Mouse (Mus musculus) midbrain, embryonic 12.5 days (tissue): ENCODE measurements around the gene Myo9b. TPM values are rescaled to one million over a fixed set of nuclear protein-coding genes. Genes with fewer than 3 reads are reported as not detected.
"Not testable (repeated sequence)": the region's sequence is repeated elsewhere in the genome, so short reads cannot be mapped to it uniquely, and the experiment has no call there.

Source experiments
- ATAC-seq: fragments of 200-750 bp; cut with Nextera tagmentation; 2 replicates; pipeline ENCODE4 v1.8.0; 2017; ENCODE audit warnings: low read depth, moderate TSS enrichment, moderate library complexity; ENCODE audit not compliant: low FRiP score
- H3K27ac ChIP-seq: fragments of 300-500 bp; sonication (generic); replicated peaks from 2 replicates; pipeline ENCODE4 v1.5.1; 2016; ENCODE audit warnings: mild to moderate bottlenecking
- H3K27me3 ChIP-seq: fragments of 300-500 bp; sonication (generic); 2 replicates; pipeline ENCODE4 v1.6.1; 2016; ENCODE audit warnings: mild to moderate bottlenecking
- H3K36me3 ChIP-seq: fragments of 300-500 bp; sonication (generic); 2 replicates; pipeline ENCODE4 v1.6.1; 2016
- H3K4me1 ChIP-seq: fragments of 300-500 bp; sonication (generic); 2 replicates; pipeline ENCODE4 v1.6.1; 2016
- H3K4me2 ChIP-seq: fragments of 300-500 bp; sonication (generic); replicated peaks from 2 replicates; pipeline ENCODE4 v1.6.1; 2016; ENCODE audit warnings: mild to moderate bottlenecking, moderate library complexity
- H3K4me3 ChIP-seq: fragments of 300-500 bp; sonication (generic); 2 replicates; pipeline ENCODE4 v1.5.1; 2016; ENCODE audit warnings: mild to moderate bottlenecking
- H3K9ac ChIP-seq: fragments of 300-500 bp; sonication (generic); replicated peaks from 2 replicates; pipeline ENCODE4 v1.6.1; 2016; ENCODE audit warnings: mild to moderate bottlenecking, moderate library complexity
- H3K9me3 ChIP-seq: fragments of 300-500 bp; sonication (generic); 2 replicates; pipeline ENCODE4 v1.6.1; 2016; ENCODE audit warnings: mild to moderate bottlenecking
- WGBS: fragments of 180-500 bp; shearing (Covaris S2); methylation state at CpG from one replicate; pipeline ENCODE4 v1.1.7; 2016; 5-methylcytosine and 5-hydroxymethylcytosine counted together
- polyA plus RNA-seq: library from polyadenylated mRNA; unstranded; fragments of >200 nt; fragmentation: Nextera tagmentation; extraction: Ambion mirVana; gene quantifications from 2 replicates; pipeline ENCODE4 v1.2.1, GENCODE M21; 2016

Gene Myo9b
- polyA plus RNA-seq, 1 experiment from 2014 or later = 28.1 TPM

DNA sequence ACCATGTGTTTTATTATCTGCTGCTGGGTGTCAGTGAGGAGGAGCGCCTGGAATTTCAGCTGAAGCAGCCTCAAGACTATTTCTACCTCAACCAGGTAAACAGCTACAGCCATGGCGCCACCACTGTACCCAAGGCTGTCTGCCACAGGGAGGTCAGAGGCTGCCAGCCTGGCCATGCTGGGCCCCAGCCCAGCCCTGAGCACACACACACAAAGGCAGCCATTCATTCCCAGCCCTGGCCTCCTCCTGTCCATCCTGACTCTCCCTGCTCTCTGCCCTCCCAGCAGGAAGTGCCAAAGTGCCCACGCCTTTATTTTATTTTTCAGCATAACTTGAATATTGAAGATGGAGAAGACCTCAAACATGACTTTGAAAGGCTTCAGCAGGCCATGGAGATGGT, 50.4 kb downstream of the Myo9b start:
- 93% methylated on average over 3 of the region's 3 CpGs for WGBS
- H3K36me3 ChIP-seq = peaks cover 56% of the 10 kb centered on the region

DNA sequence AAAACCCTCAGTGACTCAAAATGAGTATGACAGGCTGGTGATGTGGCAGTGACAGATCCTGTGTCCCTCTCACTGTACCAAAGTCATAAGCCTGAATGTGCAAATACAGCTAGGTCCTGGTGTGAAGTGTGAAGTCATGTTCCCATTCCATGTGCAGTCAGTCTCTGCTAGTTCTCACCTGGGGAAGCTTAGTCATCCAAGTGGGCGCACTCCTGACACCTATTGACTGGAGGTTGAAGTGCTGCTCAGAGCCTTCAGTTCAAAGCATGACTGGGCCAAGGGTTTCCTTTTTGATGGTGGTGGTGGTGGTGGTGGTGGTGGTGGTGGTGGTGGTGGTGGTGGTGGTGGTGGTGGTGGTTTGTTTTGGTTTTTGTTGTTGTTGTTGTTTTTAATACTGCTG, 52.3 kb downstream of the Myo9b start:
- Histone ChIP-seq H3K27me3 (no peaks in the 10 kb centered on the region), H3K4me3 (no peak overlapping the region), H3K9me3 (no peaks in the 10 kb centered on the region), H3K4me1 (no peaks in the 10 kb centered on the region), H3K27ac (no peak overlapping the region), H3K4me2 (no peak overlapping the region), H3K36me3 (peaks cover 71% of the 10 kb centered on the region), H3K9ac (no peak overlapping the region)
- ATAC-seq = no peak
- WGBS = 100% methylated on average over 1 of the region's 1 CpGs

More for the DNA sequence above, 50.4 kb downstream of the Myo9b start:
- Histone ChIP-seq H3K9me3 (no peaks in the 10 kb centered on the region), H3K4me1 (no peaks in the 10 kb centered on the region), H3K27me3 (no peaks in the 10 kb centered on the region), H3K9ac (no peak overlapping the region), H3K27ac (no peak overlapping the region), H3K4me3 (no peak overlapping the region), H3K4me2 (no peak overlapping the region)
- ATAC-seq = no peak

DNA sequence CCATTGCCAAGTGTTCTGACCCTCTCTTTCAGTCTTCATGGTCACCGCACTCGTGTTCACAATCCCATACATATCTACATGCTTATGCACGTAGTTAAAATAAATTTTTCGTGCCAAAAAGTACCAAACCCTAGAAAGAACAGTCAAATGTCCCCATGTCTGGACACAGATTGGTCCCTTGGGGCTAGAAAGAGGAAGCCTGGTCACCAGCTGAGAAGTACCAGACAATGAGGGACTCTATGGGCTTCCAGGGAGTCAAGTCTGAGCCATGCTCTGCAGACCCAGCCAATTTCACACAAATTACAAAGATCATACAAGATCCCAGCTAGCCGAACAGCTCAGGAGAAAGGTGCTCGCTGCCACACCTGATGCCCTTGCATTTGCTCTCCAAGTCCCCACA, 65.3 kb downstream of the Myo9b start:
- 94% methylated on average over 6 of the region's 6 CpGs for WGBS
- not testable (repeated sequence) for H3K9me3 ChIP-seq, H3K27me3 ChIP-seq, H3K4me1 ChIP-seq, H3K4me2 ChIP-seq, H3K4me3 ChIP-seq, ATAC-seq, H3K27ac ChIP-seq, H3K9ac ChIP-seq
- H3K36me3 ChIP-seq = peaks cover 55% of the 10 kb centered on the region

DNA sequence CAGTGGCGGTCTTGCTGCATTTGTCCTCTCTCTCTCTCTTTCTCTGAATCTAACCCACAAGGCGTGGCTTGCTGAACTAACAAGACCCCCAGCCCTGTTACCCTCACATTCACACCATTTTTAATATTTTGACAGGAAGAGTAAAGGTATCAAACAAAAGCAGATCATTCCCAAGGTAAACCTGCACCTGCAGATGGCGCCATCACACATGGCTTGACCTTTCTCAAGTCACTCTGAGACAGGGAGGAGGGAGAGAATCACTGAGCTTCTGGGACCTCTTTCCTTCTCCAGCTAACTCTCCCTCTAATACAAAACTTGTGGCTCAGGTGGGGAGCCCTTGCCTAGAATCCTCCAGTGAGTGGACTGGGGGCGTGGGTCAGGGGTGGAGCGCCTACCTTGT, 68.1 kb downstream of the Myo9b start:
- H3K36me3 ChIP-seq = peaks cover 64% of the 10 kb centered on the region

DNA sequence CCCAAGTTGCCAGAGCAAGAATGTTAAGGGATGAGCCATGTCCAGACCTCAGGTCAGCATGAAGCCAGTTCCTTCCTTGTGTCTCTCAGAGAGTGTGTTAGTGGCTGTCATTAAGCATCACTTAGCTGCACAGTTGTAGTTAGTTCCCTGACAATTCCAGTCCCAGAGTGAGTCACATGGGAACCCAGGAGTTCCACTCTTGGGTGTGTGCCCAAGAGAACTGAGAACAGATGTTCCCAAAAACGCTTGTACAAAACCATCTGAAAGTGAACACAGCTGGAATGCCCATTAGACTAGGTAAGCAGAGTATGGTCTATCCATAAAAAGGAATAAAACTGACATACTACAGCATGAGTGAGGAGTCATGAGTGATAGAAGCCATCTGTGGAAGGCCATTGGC, 74.1 kb downstream of the Myo9b start:
- H3K4me2 ChIP-seq = no peak overlapping the region
- no peaks in the 10 kb centered on the region for H3K9me3 ChIP-seq
- no peak overlapping the region for H3K27ac ChIP-seq
- H3K27me3 ChIP-seq = no peaks in the 10 kb centered on the region
- H3K36me3 ChIP-seq = peaks cover 88% of the 10 kb centered on the region
- 84% methylated on average over 1 of the region's 1 CpGs for WGBS
- no peaks in the 10 kb centered on the region for H3K4me1 ChIP-seq
- ATAC-seq = no peak
- no peak overlapping the region for H3K9ac ChIP-seq
- no peak overlapping the region for H3K4me3 ChIP-seq

More for the DNA sequence above, 68.1 kb downstream of the Myo9b start:
- Histone ChIP-seq H3K27ac (no peak overlapping the region), H3K9me3 (no peaks in the 10 kb centered on the region), H3K27me3 (no peaks in the 10 kb centered on the region), H3K4me2 (no peak overlapping the region), H3K9ac (no peak overlapping the region), H3K4me3 (no peak overlapping the region), H3K4me1 (no peaks in the 10 kb centered on the region)
- peak; percentile 27; the same call in 1 of the 2 replicates for ATAC-seq
- 80% methylated on average over 5 of the region's 5 CpGs for WGBS

DNA sequence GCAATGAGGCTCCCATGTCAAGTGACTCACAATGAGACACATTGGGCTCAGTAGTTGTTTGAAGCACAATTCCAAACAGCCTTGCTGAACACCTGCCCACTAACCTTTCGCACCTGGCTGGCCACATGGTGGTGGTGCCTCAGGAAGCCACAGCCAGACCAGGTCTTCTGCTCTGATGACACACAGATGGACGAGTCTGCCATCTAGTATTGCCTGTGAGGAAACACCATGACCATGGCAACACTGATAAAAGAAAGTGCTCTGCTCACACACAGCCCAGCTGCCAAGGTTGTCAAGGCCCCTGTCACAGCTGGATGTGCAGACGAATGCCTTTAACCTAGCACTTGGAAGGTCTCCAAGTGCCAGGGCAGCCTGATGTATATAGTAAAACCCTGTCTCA, 78.6 kb downstream of the Myo9b start:
- no peak overlapping the region for H3K27ac ChIP-seq
- H3K27me3 ChIP-seq = no peaks in the 10 kb centered on the region
- H3K4me1 ChIP-seq = no peaks in the 10 kb centered on the region
- H3K9ac ChIP-seq = no peak overlapping the region
- no peaks in the 10 kb centered on the region for H3K9me3 ChIP-seq
- peaks cover 97% of the 10 kb centered on the region for H3K36me3 ChIP-seq
- no peak overlapping the region for H3K4me3 ChIP-seq
- 81% methylated on average over 3 of the region's 3 CpGs for WGBS
- ATAC-seq = no peak
- H3K4me2 ChIP-seq = no peak overlapping the region

DNA sequence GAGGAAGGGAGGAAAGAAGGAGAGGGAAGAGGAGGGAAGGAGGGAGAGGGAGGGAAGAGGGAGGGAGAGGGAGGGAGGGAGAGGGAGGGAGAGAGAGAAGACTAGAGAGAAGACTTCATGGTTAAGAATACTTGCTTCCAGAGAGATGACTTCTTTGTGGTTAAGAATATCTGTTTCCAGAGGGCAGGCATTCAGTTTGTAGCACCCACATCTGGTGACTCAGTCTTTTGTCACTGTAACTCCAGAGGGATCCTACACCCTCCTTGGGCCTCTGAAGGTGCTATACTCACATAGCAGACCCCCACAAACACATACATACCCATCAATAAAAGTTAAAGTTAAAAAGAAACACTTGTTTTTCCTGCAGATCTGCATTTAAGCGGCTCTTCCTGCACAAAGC, 79.0 kb downstream of the Myo9b start:
- Histone ChIP-seq H3K4me3 (no peak overlapping the region), H3K36me3 (peaks cover 97% of the 10 kb centered on the region), H3K27me3 (no peaks in the 10 kb centered on the region), H3K9me3 (no peaks in the 10 kb centered on the region), H3K27ac (no peak overlapping the region), H3K9ac (no peak overlapping the region), H3K4me2 (no peak overlapping the region), H3K4me1 (no peaks in the 10 kb centered on the region)
- ATAC-seq = no peak
- 92% methylated on average over 1 of the region's 1 CpGs for WGBS

DNA sequence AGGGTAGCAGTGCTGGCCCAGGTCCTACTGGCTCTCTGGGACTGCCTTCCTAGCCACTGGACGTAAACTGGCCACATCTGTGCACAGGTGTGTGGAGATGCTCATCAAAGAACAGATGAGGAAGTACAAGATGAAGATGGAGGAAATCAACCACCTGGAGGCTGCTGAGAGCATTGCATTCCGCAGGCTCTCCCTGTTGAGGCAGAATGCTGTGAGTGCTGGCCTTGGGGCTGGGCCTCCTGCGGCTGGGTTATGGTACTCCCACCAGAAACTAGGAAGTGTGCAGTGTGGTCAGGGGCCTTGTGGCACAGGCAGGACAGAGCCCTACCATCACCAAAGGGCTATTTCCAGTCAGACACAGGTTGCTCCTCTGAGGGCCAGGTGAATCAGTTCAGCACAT, 85.5 kb downstream of the Myo9b start:
- Histone ChIP-seq H3K4me3 (no peak overlapping the region), H3K27me3 (no peaks in the 10 kb centered on the region), H3K9ac (no peak overlapping the region), H3K4me2 (no peak overlapping the region), H3K9me3 (no peaks in the 10 kb centered on the region), H3K27ac (no peak overlapping the region), H3K4me1 (no peaks in the 10 kb centered on the region), H3K36me3 (peaks cover 85% of the 10 kb centered on the region)
- ATAC-seq = no peak
- 70% methylated on average over 3 of the region's 3 CpGs for whole genome bisulfite sequencing

DNA sequence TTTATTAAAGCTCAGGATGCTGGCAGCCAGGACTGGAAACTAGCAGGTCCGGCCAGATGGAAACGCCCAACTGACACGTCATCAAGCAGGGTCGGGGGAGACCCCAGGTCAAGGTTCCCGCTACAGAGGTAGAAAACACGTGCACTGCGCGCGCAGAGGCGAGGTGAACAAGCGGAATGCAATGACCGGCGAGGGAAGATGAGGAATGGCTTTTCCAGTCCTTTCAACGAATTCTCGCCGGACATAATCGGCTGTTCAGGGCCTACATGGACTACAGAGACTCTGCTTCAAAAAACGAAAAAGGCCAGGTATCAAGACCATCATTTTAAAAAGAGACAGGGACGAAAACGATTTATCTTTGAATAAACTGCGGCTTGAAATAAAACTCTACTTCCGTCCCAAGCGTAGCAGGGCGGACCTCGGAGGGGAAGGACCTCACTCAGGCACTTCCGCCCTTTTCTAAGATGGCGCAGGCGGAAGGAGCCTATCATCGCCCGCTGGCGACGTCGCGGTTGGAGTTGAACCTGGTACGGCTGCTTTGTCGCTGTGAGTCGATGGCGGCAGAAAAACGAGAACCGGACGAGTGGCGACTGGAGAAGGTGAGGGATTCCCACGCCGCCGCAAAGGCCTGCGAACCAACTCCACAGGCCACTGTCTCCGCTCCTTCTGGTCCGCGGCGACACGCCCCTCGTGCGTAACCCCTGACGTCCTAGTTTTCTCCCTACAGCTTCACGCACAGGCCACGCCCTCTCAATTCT, 94.4 kb downstream of the Myo9b start, which contains the start of gene Use1:
Gene Use1 (plus strand): TSS at position 78 of the 758 bp plus-strand sequence.
- Histone ChIP-seq H3K9ac (peak within 1 kb of the TSS; percentile 65), H3K4me2 (peak within 1 kb of the TSS; percentile 70), H3K36me3 (peaks cover 12% of the 10 kb centered on the region), H3K9me3 (no peaks in the 10 kb centered on the region), H3K27ac (peak within 1 kb of the TSS; percentile 81), H3K4me3 (peak within 1 kb of the TSS; percentile 59), H3K4me1 (peaks cover 28% of the 10 kb centered on the region), H3K27me3 (no peaks in the 10 kb centered on the region)
- ATAC-seq = peak; percentile 70
- under 1% methylated on average over 56 of the region's 56 CpGs for WGBS

DNA sequence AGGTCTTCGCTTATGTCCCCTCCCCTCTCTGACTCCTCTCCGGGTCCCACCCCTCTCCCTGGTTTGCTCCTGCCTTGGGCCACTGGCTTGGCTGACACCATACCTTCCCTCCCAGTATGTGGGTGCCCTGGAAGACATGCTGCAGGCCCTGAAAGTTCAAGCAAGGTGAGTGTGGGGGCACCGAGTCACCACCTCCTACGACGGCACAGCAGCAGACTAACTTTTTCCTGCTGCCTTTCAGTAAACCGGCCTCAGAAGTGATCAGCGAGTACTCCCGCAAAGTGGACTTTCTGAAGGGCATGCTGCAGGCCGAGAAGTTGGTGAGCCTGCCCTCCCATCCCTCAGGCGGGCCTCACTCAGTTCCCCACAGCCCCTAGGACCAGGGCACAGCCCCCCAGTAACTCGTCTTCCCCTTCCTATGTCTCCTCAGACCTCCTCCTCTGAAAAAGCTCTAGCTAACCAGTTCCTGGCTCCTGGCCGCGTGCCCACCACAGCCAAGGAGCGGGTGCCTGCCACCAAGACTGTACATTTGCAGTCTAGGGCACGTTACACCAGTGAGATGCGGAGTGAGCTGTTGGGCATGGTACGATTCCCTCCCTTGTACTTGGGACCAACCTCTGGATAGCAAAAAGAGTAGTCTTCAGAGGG, 95.1 kb downstream of the Myo9b start:
- Histone ChIP-seq H3K36me3 (peaks cover 12% of the 10 kb centered on the region), H3K27me3 (no peaks in the 10 kb centered on the region), H3K9ac (peak overlapping the region; percentile 65), H3K27ac (peak overlapping the region; percentile 81), H3K4me1 (peaks cover 28% of the 10 kb centered on the region), H3K4me2 (peak overlapping the region; percentile 70), H3K4me3 (peak overlapping the region; percentile 59), H3K9me3 (no peaks in the 10 kb centered on the region)
- peak; percentile 75; the same call in 1 of the 2 replicates for ATAC-seq
- WGBS = 53% methylated on average over 17 of the region's 17 CpGs

DNA sequence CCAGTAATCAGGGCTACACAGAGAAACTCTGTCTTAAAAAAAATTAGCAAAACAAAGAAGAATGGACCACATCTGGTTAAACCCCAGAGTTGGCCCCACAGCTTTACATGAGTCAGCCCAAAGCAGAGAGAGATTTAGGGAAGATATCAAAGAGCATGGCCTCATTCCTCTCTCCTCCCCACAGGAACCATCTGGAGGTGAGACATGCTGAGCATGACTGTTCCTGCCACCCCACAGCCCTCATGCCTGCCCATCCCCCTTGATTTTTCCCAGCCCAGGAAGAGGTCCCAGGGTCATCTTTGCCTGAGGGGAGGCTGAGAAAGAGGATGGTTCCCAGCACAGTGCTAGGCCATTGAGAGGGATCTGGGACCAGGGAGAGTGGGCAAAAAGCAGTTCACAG, 95.9 kb downstream of the Myo9b start:
- Histone ChIP-seq H3K27me3 (no peaks in the 10 kb centered on the region), H3K9me3 (no peaks in the 10 kb centered on the region), H3K4me2 (peak overlapping the region; percentile 70; the same call in 1 of the 2 replicates), H3K27ac (no peak overlapping the region), H3K4me1 (peaks cover 28% of the 10 kb centered on the region), H3K9ac (peak overlapping the region; percentile 65; the same call in 1 of the 2 replicates), H3K4me3 (peak overlapping the region; percentile 59; the same call in 1 of the 2 replicates), H3K36me3 (peaks cover 16% of the 10 kb centered on the region)
- no peak for ATAC-seq

DNA sequence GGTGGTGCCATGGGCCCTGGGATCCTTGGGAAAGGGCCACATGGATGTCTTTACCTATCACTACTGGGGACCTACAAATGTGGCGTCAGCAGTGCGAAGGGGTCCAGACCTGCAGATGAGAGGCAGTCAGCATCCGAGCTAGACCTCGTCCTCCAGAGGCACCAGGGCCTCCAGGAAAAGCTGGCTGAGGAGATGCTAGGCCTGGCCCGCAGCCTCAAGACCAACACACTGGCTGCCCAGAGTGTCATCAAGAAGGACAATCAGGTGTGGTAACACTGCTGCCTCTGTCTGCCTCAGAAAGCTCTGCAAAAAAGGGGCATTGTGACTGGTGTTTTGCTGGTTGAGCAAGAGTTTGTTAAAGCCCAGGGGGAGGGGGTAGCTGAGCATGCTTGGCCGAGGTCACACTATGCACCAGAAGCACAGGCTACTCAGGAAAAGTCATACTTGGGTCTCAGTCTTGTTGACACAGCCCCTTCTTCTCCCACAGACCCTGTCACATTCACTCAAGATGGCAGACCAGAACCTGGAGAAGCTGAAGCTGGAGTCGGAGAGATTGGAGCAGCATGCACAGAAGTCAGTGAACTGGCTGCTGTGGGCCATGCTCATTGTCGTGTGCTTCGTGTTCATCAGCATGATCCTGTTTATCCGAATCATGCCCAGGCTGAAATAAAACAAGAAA, 96.7 kb downstream of the Myo9b start:
- H3K4me3 ChIP-seq = no peak overlapping the region
- WGBS = 94% methylated on average over 10 of the region's 10 CpGs
- no peak for ATAC-seq

More for the DNA sequence above, 96.7 kb downstream of the Myo9b start:
- Histone ChIP-seq H3K4me2 (no peak overlapping the region), H3K27me3 (no peaks in the 10 kb centered on the region), H3K9me3 (no peaks in the 10 kb centered on the region), H3K4me1 (peaks cover 28% of the 10 kb centered on the region), H3K36me3 (peaks cover 25% of the 10 kb centered on the region), H3K9ac (no peak overlapping the region), H3K27ac (no peak overlapping the region)
